Mouse (Mus musculus): Measurements from ENCODE around the gene Rnf11.

Rnf11 gene

DNA sequence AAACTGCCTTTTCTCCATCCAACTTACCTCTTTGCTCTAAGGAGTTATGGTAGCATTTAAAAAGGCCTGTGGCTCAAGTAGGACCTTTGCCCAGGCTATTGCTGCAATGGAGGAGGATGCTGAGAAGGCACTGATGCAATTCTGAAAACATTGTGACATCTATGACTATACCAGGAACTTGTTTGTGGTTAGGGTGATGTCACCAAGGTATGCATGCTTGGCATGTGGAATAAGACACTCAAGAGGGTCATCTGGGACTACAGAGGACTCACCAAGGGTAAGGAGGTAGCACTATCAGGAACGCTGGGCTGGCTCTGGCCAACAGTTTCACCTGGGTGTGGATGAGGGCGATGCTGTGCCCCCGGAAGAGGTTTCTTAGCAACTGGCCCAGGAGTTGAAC lies at the start of gene Rnf11:
Rnf11 (minus strand) TSS at position 108 of the 400 bp plus-strand sequence.
- no peak for DNase-seq (ENCODE audit: low read depth)

DNA sequence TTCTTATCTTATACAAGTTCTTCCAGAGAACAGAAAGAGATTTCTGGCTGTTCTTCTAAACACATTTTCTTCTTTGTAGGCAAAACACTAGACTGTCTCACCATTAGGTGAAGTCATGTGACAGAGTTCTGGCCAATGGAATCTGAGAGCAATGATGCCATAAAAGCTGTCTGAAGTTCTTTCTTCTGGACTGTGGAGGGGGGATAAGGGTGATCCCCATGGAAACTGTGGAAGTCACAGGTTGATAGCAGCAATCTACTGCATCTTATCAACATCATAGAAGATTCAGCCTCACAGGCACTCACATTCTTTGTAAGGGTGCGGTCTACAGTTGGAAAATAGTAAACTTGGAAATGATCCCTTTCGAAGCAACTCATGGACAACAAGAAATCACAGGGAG lies 46.6 kb upstream of the Rnf11 start, which contains the start of gene 4930522H14Rik:
4930522H14Rik (minus strand) TSS at position 187 of the 400 bp plus-strand sequence.
- no peak for DNase-seq (ENCODE audit: low read depth)

GRCm38 (mm10) chr4:109530245-109530816 lies 45.8 kb upstream of the Rnf11 start:
- no peak for DNase-seq (ENCODE audit: low read depth)

DNA sequence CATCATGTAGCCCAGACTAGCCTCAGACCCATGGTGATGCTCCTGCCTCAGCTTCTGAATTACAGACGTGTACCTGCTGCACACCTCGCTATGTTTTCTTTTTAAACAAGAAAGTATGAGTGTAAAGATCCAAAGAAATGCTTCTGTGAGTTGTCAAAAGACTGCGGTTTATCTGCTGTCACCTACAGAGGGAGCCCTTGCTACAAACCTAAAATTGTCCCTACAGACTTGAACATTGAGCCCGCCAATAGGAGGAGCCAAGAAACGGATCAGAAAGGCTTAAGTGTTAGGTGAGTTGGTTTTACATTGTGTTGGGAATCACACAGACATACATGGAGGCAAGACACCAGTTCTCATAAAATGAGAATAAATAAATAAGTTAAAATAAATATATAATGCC lies 20.4 kb upstream of the Rnf11 start:
- peak; percentile 84 for DNase-seq (ENCODE audit: low read depth)

DNA sequence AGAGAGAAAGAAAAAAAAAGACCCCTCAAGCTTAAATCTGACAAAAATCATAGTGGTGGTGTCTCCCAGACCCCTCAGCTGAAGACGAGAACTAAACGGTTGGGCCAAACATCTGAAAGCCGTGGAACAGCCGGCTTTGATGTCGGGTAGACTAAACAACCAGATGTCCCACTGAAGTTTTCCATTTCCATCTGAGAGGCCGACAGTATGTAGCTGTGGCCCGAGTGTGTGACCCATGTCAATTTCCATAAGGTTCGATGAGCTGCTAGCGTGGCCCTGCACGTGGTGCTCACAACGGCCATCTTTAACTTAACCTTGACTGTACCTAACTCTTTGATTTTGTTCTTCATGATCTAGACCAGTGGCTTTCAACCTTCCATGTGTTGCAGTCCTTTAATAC lies 13.9 kb upstream of the Rnf11 start:
- DNase-seq (ENCODE audit: low read depth), result no peak

- no peak for DNase-seq (ENCODE audit: low read depth)
Measured at GRCm38 (mm10) chr4:109493581-109493980, 9.1 kb upstream of the Rnf11 start.

- DNase-seq (ENCODE audit: low read depth), result no peak
Measured at GRCm38 (mm10) chr4:109488812-109489211, 4.3 kb upstream of the Rnf11 start.

DNA sequence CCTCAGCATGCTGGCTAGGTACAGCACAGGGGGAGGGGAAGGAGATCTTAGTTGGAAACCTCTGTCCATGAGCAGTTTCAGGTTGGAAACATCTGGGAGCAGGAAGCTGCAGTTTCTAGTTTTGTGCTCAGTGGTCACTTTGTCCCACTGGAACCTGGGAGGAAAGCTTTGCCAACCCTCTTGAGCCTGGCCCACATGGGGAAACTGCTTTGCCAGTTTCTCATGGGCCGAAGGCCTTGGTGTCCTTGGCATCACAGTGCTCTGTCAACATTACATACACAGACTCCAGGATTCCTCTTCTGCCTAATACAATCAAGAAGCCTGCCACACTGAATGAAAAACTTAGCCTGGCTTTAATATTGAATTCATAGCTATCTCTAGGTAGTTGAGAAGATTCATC lies 1.8 kb downstream of the Rnf11 start:
- no peak for DNase-seq (ENCODE audit: low read depth)

GRCm38 (mm10) chr4:109481424-109481823 lies 3.1 kb downstream of the Rnf11 start:
- DNase-seq (ENCODE audit: low read depth), result no peak

- peak; percentile 16 for DNase-seq (ENCODE audit: low read depth)
Measured at GRCm38 (mm10) chr4:109477454-109477853, 7.1 kb downstream of the Rnf11 start.

GRCm38 (mm10) chr4:109476554-109477014 lies 7.9 kb downstream of the Rnf11 start:
- DNase-seq (ENCODE audit: low read depth), result peak; percentile 80

GRCm38 (mm10) chr4:109475577-109476553 lies 8.7 kb downstream of the Rnf11 start:
- DNase-seq (ENCODE audit: low read depth), result peak; percentile 59

GRCm38 (mm10) chr4:109475078-109475477 lies 9.4 kb downstream of the Rnf11 start:
- DNase-seq (ENCODE audit: low read depth), result no peak

- DNase-seq (ENCODE audit: low read depth), result no peak
Measured at GRCm38 (mm10) chr4:109472566-109472965, 12.0 kb downstream of the Rnf11 start.

DNA sequence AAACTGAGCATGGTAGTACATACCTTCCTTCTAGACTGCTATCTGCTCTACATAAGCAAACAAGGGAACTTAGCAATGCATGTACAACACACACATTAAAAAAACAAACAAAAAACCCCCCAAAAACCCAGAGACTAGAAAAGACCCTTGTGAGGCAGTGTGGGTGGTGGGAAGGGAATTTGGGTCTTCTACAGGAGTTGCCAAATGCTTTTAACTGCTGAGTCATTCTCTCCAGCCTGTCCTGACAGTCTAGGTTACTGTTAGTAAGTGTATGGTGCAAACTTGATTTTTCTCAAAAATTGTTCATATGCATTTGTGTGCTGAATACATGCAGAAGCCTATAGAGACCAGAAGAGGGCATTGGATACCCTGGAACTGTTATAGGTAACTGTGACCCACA lies 12.9 kb downstream of the Rnf11 start:
- DNase-seq (ENCODE audit: low read depth), result no peak

DNA sequence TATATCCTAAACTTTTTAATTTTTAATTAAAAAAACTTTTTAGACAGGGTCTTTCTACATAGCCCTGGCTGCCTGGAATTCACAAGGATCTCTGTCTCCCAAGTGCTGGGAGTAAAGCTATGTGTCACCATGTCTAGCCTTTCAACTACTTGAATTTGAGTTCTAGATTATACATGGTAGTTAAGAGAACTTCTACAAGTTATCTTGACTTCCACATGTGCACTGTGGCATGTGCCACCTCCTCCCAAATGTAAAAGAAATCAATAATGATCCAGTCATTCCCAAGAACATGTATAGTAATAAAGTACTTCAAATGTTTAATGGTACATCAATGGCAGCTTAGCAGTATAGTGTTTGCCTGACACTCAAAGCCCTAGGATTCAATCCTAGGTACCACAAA lies 16.8 kb downstream of the Rnf11 start:
- DNase-seq (ENCODE audit: low read depth), result no peak

- no peak for DNase-seq (ENCODE audit: low read depth)
Measured at GRCm38 (mm10) chr4:109463892-109464291, 20.6 kb downstream of the Rnf11 start.

- no peak for DNase-seq (ENCODE audit: low read depth)
Measured at GRCm38 (mm10) chr4:109460421-109461179, 23.9 kb downstream of the Rnf11 start.

DNA sequence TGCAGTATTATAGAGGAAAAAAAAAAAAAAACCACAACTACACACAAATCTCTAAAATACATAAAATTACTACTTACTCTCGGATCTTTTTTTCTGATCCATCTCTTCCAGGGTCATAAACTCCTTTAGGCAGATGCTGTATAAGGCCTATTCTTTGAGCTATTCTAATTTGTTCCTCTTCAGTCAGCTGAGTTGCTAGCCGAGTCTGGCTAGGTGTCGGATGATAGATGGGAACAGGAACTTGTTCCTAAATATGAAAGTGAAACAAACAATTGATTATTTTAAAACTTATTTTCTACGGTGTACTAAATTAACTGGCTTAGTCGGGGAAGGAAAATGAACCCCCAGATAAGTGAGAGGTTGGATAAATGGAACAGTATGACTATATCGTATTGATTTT lies 27.7 kb downstream of the Rnf11 start:
- DNase-seq (ENCODE audit: low read depth), result no peak

GRCm38 (mm10) chr4:109448531-109448930 lies 36.0 kb downstream of the Rnf11 start:
- no peak for DNase-seq (ENCODE audit: low read depth)

GRCm38 (mm10) chr4:109445956-109446355 lies 38.6 kb downstream of the Rnf11 start:
- no peak for DNase-seq (ENCODE audit: low read depth)

GRCm38 (mm10) chr4:109445397-109445796 lies 39.1 kb downstream of the Rnf11 start:
- DNase-seq (ENCODE audit: low read depth), result no peak

All from induced T-regulatory cell, adult 2 months (primary cell).